Comparison of ENCODE assay signal across 15 mouse cellular contexts in the genomic region with DNA sequence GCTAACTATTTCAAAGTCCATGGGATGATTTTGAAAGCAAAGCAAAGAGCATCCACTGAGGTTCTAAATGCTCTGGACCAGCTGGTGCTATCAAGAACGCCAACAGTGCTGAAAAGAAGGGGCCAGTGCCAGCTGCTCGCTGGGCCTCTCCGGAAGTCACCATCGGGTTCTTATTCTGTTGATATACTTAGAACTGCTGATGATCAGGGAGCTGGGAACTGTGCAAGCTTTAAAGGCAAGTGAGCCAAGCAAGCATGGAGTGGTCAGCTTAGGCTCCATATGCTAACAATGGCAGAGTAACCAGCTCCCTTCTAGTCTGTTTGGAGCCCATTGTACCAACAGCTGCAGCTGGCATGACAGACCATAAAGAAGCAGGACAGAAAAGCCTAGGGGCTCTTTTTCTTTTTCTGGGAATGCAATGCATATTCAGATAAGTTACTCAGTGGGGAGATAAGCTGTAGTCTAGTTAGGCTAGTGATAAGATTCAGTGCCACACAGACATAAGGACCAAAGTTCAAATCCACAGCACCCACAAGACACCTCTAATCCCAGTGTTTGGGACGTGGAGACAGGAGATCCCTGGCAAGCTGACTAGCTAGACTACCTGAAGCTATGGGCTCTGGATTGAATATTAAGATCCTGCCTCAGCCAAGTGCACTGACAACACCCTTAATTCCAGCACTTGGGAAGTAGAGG.
DNase-seq lines count a peak whose midpoint lies in the region; ATAC-seq lines count a peak whose summit lies in the region.
"Had no signal": no experiment of that assay in that cellular context is flagged by ENCODE, and none has a peak within 500 bp of the region (broad histone marks: within the 10 kb centered on the region; RNA-seq: fewer than 3 reads in every experiment).

No protein-coding gene starts in this region.

- ATAC-seq in forebrain, embryonic 13.5 days, result no peak
- ATAC-seq in forebrain, embryonic 11.5 days (replicated peaks; ENCODE audit: low FRiP score), result no peak
- no peak for ATAC-seq in midbrain, embryonic 12.5 days (ENCODE audit: low FRiP score, low read depth)
- ATAC-seq in midbrain, embryonic 16.5 days, result no peak
- no peak for ATAC-seq in hindbrain, embryonic 13.5 days (ENCODE audit: low FRiP score)

- H3K9me3 ChIP-seq in forebrain, embryonic 13.5 days (replicated peaks), result no peaks in the 10 kb centered on the region
- no peaks in the 10 kb centered on the region for H3K9me3 ChIP-seq in forebrain, embryonic 11.5 days (ENCODE audit: control insufficient read depth, low read length)
- no peaks in the 10 kb centered on the region for H3K9me3 ChIP-seq in midbrain, embryonic 12.5 days
- no peaks in the 10 kb centered on the region for H3K9me3 ChIP-seq in midbrain, embryonic 16.5 days (replicated peaks; ENCODE audit: control insufficient read depth, low read length, poor library complexity, severe bottlenecking)
- no peaks in the 10 kb centered on the region for H3K9me3 ChIP-seq in hindbrain, embryonic 13.5 days
- H3K9me3 ChIP-seq in embryonic facial prominence, embryonic 10.5 days, result no peaks in the 10 kb centered on the region
- H3K9me3 ChIP-seq: embryonic facial prominence, embryonic 15.5 days; limb, embryonic 10.5 days; liver, embryonic 15.5 days had no signal

- DNase-seq in forebrain, embryonic 11.5 days (ENCODE audit: low spot score), result no peak
- peak; percentile 38 for DNase-seq in telencephalon, adult 2 months (ENCODE audit: low read depth, low spot score)
- DNase-seq in embryonic facial prominence, embryonic 10.5 days (ENCODE audit: low spot score), result no peak
- DNase-seq in spleen, adult 18-20 months, result no peak
- DNase-seq: adrenal gland, postnatal 14 days; heart, adult 18-20 months; kidney, adult 2 months; lung, postnatal 36 days had no signal

- H3K27me3 ChIP-seq in forebrain, embryonic 13.5 days, result no peaks in the 10 kb centered on the region
- H3K27me3 ChIP-seq in forebrain, embryonic 11.5 days (ENCODE audit: control insufficient read depth, insufficient read depth, low read length), result no peaks in the 10 kb centered on the region
- H3K27me3 ChIP-seq in midbrain, embryonic 12.5 days, result no peaks in the 10 kb centered on the region
- no peaks in the 10 kb centered on the region for H3K27me3 ChIP-seq in midbrain, embryonic 16.5 days (ENCODE audit: control insufficient read depth, insufficient read depth, low read depth, low read length)
- H3K27me3 ChIP-seq in hindbrain, embryonic 13.5 days, result no peaks in the 10 kb centered on the region
- no peaks in the 10 kb centered on the region for H3K27me3 ChIP-seq in embryonic facial prominence, embryonic 10.5 days (replicated peaks; ENCODE audit: low read depth, poor library complexity, severe bottlenecking)
- H3K27me3 ChIP-seq: embryonic facial prominence, embryonic 15.5 days; liver, embryonic 15.5 days had no signal

- 82% methylated on average over 5 of the region's 5 CpGs for WGBS in forebrain, embryonic 13.5 days
- WGBS in forebrain, embryonic 11.5 days, result 88% methylated on average over 5 of the region's 5 CpGs
- WGBS in midbrain, embryonic 12.5 days, result 84% methylated on average over 5 of the region's 5 CpGs
- 82% methylated on average over 5 of the region's 5 CpGs for WGBS in midbrain, embryonic 16.5 days
- 81% methylated on average over 5 of the region's 5 CpGs for WGBS in hindbrain, embryonic 13.5 days
- 94% methylated on average over 5 of the region's 5 CpGs for WGBS in embryonic facial prominence, embryonic 10.5 days

- no peak overlapping the region for H3K9ac ChIP-seq in forebrain, embryonic 13.5 days
- H3K9ac ChIP-seq in forebrain, embryonic 11.5 days (ENCODE audit: low read length), result no peak overlapping the region
- H3K9ac ChIP-seq in midbrain, embryonic 12.5 days (replicated peaks), result no peak overlapping the region
- no peak overlapping the region for H3K9ac ChIP-seq in midbrain, embryonic 16.5 days (ENCODE audit: low read depth, low read length)
- no peak overlapping the region for H3K9ac ChIP-seq in hindbrain, embryonic 13.5 days
- H3K9ac ChIP-seq: embryonic facial prominence, embryonic 15.5 days; liver, embryonic 15.5 days had no signal

- H3K4me2 ChIP-seq in forebrain, embryonic 13.5 days, result no peak overlapping the region
- no peak overlapping the region for H3K4me2 ChIP-seq in forebrain, embryonic 11.5 days (ENCODE audit: low read depth, low read length, severe bottlenecking)
- no peak overlapping the region for H3K4me2 ChIP-seq in midbrain, embryonic 12.5 days (replicated peaks)
- no peak overlapping the region for H3K4me2 ChIP-seq in midbrain, embryonic 16.5 days (ENCODE audit: low read length)
- no peak overlapping the region for H3K4me2 ChIP-seq in hindbrain, embryonic 13.5 days
- H3K4me2 ChIP-seq: embryonic facial prominence, embryonic 15.5 days; liver, embryonic 15.5 days had no signal

- peaks cover 51% of the 10 kb centered on the region for H3K4me1 ChIP-seq in forebrain, embryonic 13.5 days
- peaks cover 14% of the 10 kb centered on the region for H3K4me1 ChIP-seq in forebrain, embryonic 11.5 days (replicated peaks; ENCODE audit: control insufficient read depth, insufficient read depth, low read length)
- H3K4me1 ChIP-seq in midbrain, embryonic 12.5 days, result peaks cover 68% of the 10 kb centered on the region
- H3K4me1 ChIP-seq in midbrain, embryonic 16.5 days (ENCODE audit: control insufficient read depth, insufficient read depth, low read length), result peaks cover 26% of the 10 kb centered on the region
- peaks cover 84% of the 10 kb centered on the region for H3K4me1 ChIP-seq in hindbrain, embryonic 13.5 days (replicated peaks)
- peaks cover 52% of the 10 kb centered on the region for H3K4me1 ChIP-seq in embryonic facial prominence, embryonic 10.5 days
- H3K4me1 ChIP-seq: embryonic facial prominence, embryonic 15.5 days; liver, embryonic 15.5 days had no signal

- H3K36me3 ChIP-seq in forebrain, embryonic 13.5 days (ENCODE audit: poor library complexity, severe bottlenecking), result no peaks in the 10 kb centered on the region
- H3K36me3 ChIP-seq in forebrain, embryonic 11.5 days (ENCODE audit: control insufficient read depth, insufficient read depth, low read length), result no peaks in the 10 kb centered on the region
- no peaks in the 10 kb centered on the region for H3K36me3 ChIP-seq in midbrain, embryonic 12.5 days
- no peaks in the 10 kb centered on the region for H3K36me3 ChIP-seq in midbrain, embryonic 16.5 days (ENCODE audit: control insufficient read depth, insufficient read depth, low read length)
- H3K36me3 ChIP-seq in hindbrain, embryonic 13.5 days, result no peaks in the 10 kb centered on the region
- no peaks in the 10 kb centered on the region for H3K36me3 ChIP-seq in embryonic facial prominence, embryonic 10.5 days (replicated peaks)
- H3K36me3 ChIP-seq: embryonic facial prominence, embryonic 15.5 days; limb, embryonic 10.5 days; liver, embryonic 15.5 days had no signal

- no peak overlapping the region for H3K4me3 ChIP-seq in forebrain, embryonic 13.5 days
- no peak overlapping the region for H3K4me3 ChIP-seq in forebrain, embryonic 11.5 days (ENCODE audit: low read depth, low read length)
- H3K4me3 ChIP-seq in midbrain, embryonic 12.5 days, result no peak overlapping the region
- no peak overlapping the region for H3K4me3 ChIP-seq in midbrain, embryonic 16.5 days (ENCODE audit: low read depth, low read length)
- H3K4me3 ChIP-seq in hindbrain, embryonic 13.5 days, result no peak overlapping the region
- H3K4me3 ChIP-seq in embryonic facial prominence, embryonic 10.5 days, result no peak overlapping the region
- H3K4me3 ChIP-seq: embryonic facial prominence, embryonic 15.5 days; limb, embryonic 10.5 days; liver, embryonic 15.5 days had no signal

- H3K27ac ChIP-seq in forebrain, embryonic 13.5 days, result 0 out of 2 replicates have a peak overlapping the region, but pooled peaks have one; percentile 28
- H3K27ac ChIP-seq in forebrain, embryonic 11.5 days (ENCODE audit: low read depth, low read length), result no peak overlapping the region
- 0 out of 2 replicates have a peak overlapping the region, but pooled peaks have one; percentile 75 for H3K27ac ChIP-seq in midbrain, embryonic 12.5 days (replicated peaks)
- H3K27ac ChIP-seq in midbrain, embryonic 16.5 days (ENCODE audit: low read length), result no peak overlapping the region
- H3K27ac ChIP-seq in hindbrain, embryonic 13.5 days, result peak overlapping the region; percentile 83
- H3K27ac ChIP-seq in embryonic facial prominence, embryonic 10.5 days (replicated peaks), result no peak overlapping the region
- H3K27ac ChIP-seq: embryonic facial prominence, embryonic 15.5 days; limb, embryonic 10.5 days; liver, embryonic 15.5 days had no signal

Comparison
In these comparisons a context has a peak if more than half of its experiments do, and no peak if none do; other contexts are left out.
1. H3K27ac ChIP-seq: peak in forebrain, embryonic 13.5 days (single experiment), midbrain, embryonic 12.5 days (single experiment) and hindbrain, embryonic 13.5 days (single experiment); none in forebrain, embryonic 11.5 days (single experiment), midbrain, embryonic 16.5 days (single experiment) and embryonic facial prominence, embryonic 10.5 days (single experiment).